Mouse (Mus musculus): ENCODE results near the gene Rhd.

- TF ChIP-seq POLR2A (IDR thresholded peaks at IDR 0.05; ENCODE audit: borderline replicate concordance, control insufficient read depth, low read depth, low read length), result no peak
- TF ChIP-seq CTCF (IDR thresholded peaks at IDR 0.05; ENCODE audit: control insufficient read depth, insufficient read depth, low read length), result no peak
These were observed 2.5 kb upstream of the Rhd start for GRCm38 (mm10) chr4:134861884-134862283.

Measured in bone marrow, adult 2 months (tissue).